In genomic region chr7:27329326-27329947, GRCm38 (mm10) we compare ENCODE assay signal across 8 mouse cellular contexts. TPM values are rescaled to one million over a fixed set of nuclear protein-coding genes. Genes with fewer than 3 reads are reported as not detected.
DNase-seq lines count a peak whose midpoint lies in the region; ATAC-seq lines count a peak whose summit lies in the region.

No protein-coding gene starts in this region.

- 6% methylated on average over 45 of the region's 45 CpGs for WGBS in intestine, embryonic 16.5 days
- 3% methylated on average over 45 of the region's 45 CpGs for WGBS in limb, embryonic 11.5 days
- 5% methylated on average over 45 of the region's 45 CpGs for WGBS in midbrain, embryonic 12.5 days

- H3K27me3 ChIP-seq in intestine, embryonic 16.5 days (replicated peaks; ENCODE audit: control insufficient read depth, insufficient read depth, low read length) = peaks cover 37% of the 10 kb centered on the region
- H3K27me3 ChIP-seq in limb, embryonic 11.5 days (ENCODE audit: control insufficient read depth, insufficient read depth, low read length) = peaks cover 87% of the 10 kb centered on the region
- H3K27me3 ChIP-seq in midbrain, embryonic 12.5 days = peaks cover 100% of the 10 kb centered on the region

- peak overlapping the region; percentile 63 for H3K9ac ChIP-seq in intestine, embryonic 16.5 days (ENCODE audit: low read depth, low read length)
- no peak overlapping the region for H3K9ac ChIP-seq in limb, embryonic 11.5 days (ENCODE audit: low read length)
- no peak overlapping the region; the same call in 1 of the 2 replicates for H3K9ac ChIP-seq in midbrain, embryonic 12.5 days (replicated peaks)

- intact Hi-C loops in gastrocnemius, postnatal 36 days (cut with DNase I) = loop anchor here (1.0 kb wide), 1 partner anchor 27 kb away; no protein-coding TSS in a partner anchor

- 0 out of 2 replicates have a peak, but pooled peaks cover 2% of the 10 kb centered on the region for H3K36me3 ChIP-seq in intestine, embryonic 16.5 days (ENCODE audit: control insufficient read depth, insufficient read depth, low read length)
- no peaks in the 10 kb centered on the region for H3K36me3 ChIP-seq in limb, embryonic 11.5 days (ENCODE audit: control insufficient read depth, insufficient read depth, low read length)
- H3K36me3 ChIP-seq in midbrain, embryonic 12.5 days = no peaks in the 10 kb centered on the region

- peaks cover 47% of the 10 kb centered on the region for H3K4me1 ChIP-seq in intestine, embryonic 16.5 days (ENCODE audit: control insufficient read depth, insufficient read depth, low read length)
- peaks cover 20% of the 10 kb centered on the region for H3K4me1 ChIP-seq in limb, embryonic 11.5 days (ENCODE audit: control insufficient read depth, insufficient read depth, low read length)
- peaks cover 47% of the 10 kb centered on the region for H3K4me1 ChIP-seq in midbrain, embryonic 12.5 days

- H3K4me2 ChIP-seq in intestine, embryonic 16.5 days (ENCODE audit: low read depth, low read length) = peak overlapping the region; percentile 88
- peak overlapping the region; percentile 37 for H3K4me2 ChIP-seq in limb, embryonic 11.5 days (ENCODE audit: low read depth, severe bottlenecking)
- H3K4me2 ChIP-seq in midbrain, embryonic 12.5 days (replicated peaks) = peak overlapping the region; percentile 50

- no peaks in the 10 kb centered on the region for H3K9me3 ChIP-seq in intestine, embryonic 16.5 days (ENCODE audit: control insufficient read depth, low read length)
- H3K9me3 ChIP-seq in limb, embryonic 11.5 days (ENCODE audit: control insufficient read depth, low read length) = peaks cover 4% of the 10 kb centered on the region; the same call in 1 of the 2 replicates
- no peaks in the 10 kb centered on the region for H3K9me3 ChIP-seq in midbrain, embryonic 12.5 days

- no peak overlapping the region for H3K27ac ChIP-seq in intestine, embryonic 16.5 days (ENCODE audit: low read length)
- H3K27ac ChIP-seq in limb, embryonic 11.5 days (replicated peaks; ENCODE audit: low read depth, low read length) = no peak overlapping the region
- no peak overlapping the region for H3K27ac ChIP-seq in midbrain, embryonic 12.5 days (replicated peaks)

- DNase-seq in gastrocnemius, postnatal 36 days = peak; percentile 82 to 89
- peak; percentile 92 for DNase-seq in limb, embryonic 11.5 days (ENCODE audit: low spot score)
- peak; percentile 71 for DNase-seq in spleen, adult 12 weeks (ENCODE audit: low spot score)
- no peak for DNase-seq in c-Kit-positive CD71-positive TER-119-positive erythroid progenitor cells, embryonic 14.5 days (ENCODE audit: low spot score)

- peak; percentile 83 for ATAC-seq in activated CD4-positive, CD25-positive, alpha-beta regulatory T cell, adult 4 months
- peak; percentile 47 for ATAC-seq in common myeloid progenitor, adult 5-6 weeks (replicated peaks; ENCODE audit: low read depth, poor library complexity, severe bottlenecking)
- peak; percentile 15; the same call in 1 of the 2 replicates for ATAC-seq in intestine, embryonic 16.5 days
- ATAC-seq in limb, embryonic 11.5 days (ENCODE audit: insufficient number of reproducible peaks, low FRiP score, low TSS enrichment, low read depth) = 0 out of 2 replicates have a peak, but pooled peaks have one; percentile 6
- peak; percentile 25; the same call in 1 of the 2 replicates for ATAC-seq in midbrain, embryonic 12.5 days (ENCODE audit: low FRiP score, low read depth)

- H3K4me3 ChIP-seq in intestine, embryonic 16.5 days (ENCODE audit: low read length) = peak overlapping the region; percentile 35
- peak overlapping the region; percentile 17; the same call in 1 of the 2 replicates for H3K4me3 ChIP-seq in limb, embryonic 11.5 days (ENCODE audit: low read depth, low read length)
- peak overlapping the region; percentile 26; the same call in 1 of the 2 replicates for H3K4me3 ChIP-seq in midbrain, embryonic 12.5 days

RNA-seq across cellular contexts. Expression of gene Ltbp4, which starts 8.1 kb away (rescaled TPM):
- 1 to 10 TPM in 1 of 2 experiments, under 1 TPM in 1; 0.94 to 1.3 TPM for polyA plus RNA-seq in activated CD4-positive, CD25-positive, alpha-beta regulatory T cell, adult 4 months (2017; shearing (Covaris generic))
- 0.44 TPM in 1 of 2 replicates, not detected in the other for total RNA-seq in common myeloid progenitor, adult 5-6 weeks (2017)
- total RNA-seq in gastrocnemius, postnatal 36 days (2021) = 10 to 100 TPM; 62.1 to 65.3 TPM
- polyA plus RNA-seq in intestine, embryonic 16.5 days (2015; fragmentation: Nextera tagmentation; extraction: Ambion mirVana) = 70.2 and 79.2 TPM in 2 replicates
- polyA plus RNA-seq in limb, embryonic 11.5 days (2014; fragmentation: Nextera tagmentation; extraction: Ambion mirVana) = 10.8 and 14.0 TPM in 2 replicates
- polyA plus RNA-seq in midbrain, embryonic 12.5 days (2016; fragmentation: Nextera tagmentation; extraction: Ambion mirVana) = 10.1 and 10.2 TPM in 2 replicates

RNA-seq across cellular contexts. Expression of gene Shkbp1, which starts 26.4 kb away (rescaled TPM):
- polyA plus RNA-seq in activated CD4-positive, CD25-positive, alpha-beta regulatory T cell, adult 4 months (2017; shearing (Covaris generic)) = 10 to 100 TPM; 48.9 to 66.0 TPM
- 18.4 and 25.8 TPM in 2 replicates for total RNA-seq in common myeloid progenitor, adult 5-6 weeks (2017)
- 1 to 10 TPM; 1.7 to 2.1 TPM for total RNA-seq in gastrocnemius, postnatal 36 days (2021)
- polyA plus RNA-seq in intestine, embryonic 16.5 days (2015; fragmentation: Nextera tagmentation; extraction: Ambion mirVana) = 35.6 and 37.8 TPM in 2 replicates
- polyA plus RNA-seq in limb, embryonic 11.5 days (2014; fragmentation: Nextera tagmentation; extraction: Ambion mirVana) = 46.5 and 50.9 TPM in 2 replicates
- polyA plus RNA-seq in midbrain, embryonic 12.5 days (2016; fragmentation: Nextera tagmentation; extraction: Ambion mirVana) = 77.3 and 78.1 TPM in 2 replicates

RNA-seq across cellular contexts. Expression of gene Gm20479, which starts 27.8 kb away (rescaled TPM):
- polyA plus RNA-seq in activated CD4-positive, CD25-positive, alpha-beta regulatory T cell, adult 4 months (2017; shearing (Covaris generic)) = 1 to 10 TPM; 1.4 to 3.3 TPM
- 2.2 TPM in 1 of 2 replicates, not detected in the other for total RNA-seq in common myeloid progenitor, adult 5-6 weeks (2017)
- not detected for total RNA-seq in gastrocnemius, postnatal 36 days (2021)
- polyA plus RNA-seq in intestine, embryonic 16.5 days (2015; fragmentation: Nextera tagmentation; extraction: Ambion mirVana) = 1.6 TPM in 1 of 2 replicates, not detected in the other
- polyA plus RNA-seq in limb, embryonic 11.5 days (2014; fragmentation: Nextera tagmentation; extraction: Ambion mirVana) = 0.52 TPM in 1 of 2 replicates, not detected in the other
- polyA plus RNA-seq in midbrain, embryonic 12.5 days (2016; fragmentation: Nextera tagmentation; extraction: Ambion mirVana) = 0.87 TPM in 1 of 2 replicates, not detected in the other

Comparison
In these comparisons a context has a peak if more than half of its experiments do, and no peak if none do; other contexts are left out.
1. ATAC-seq: peak in every context shown above with its lines; median percentile 83 in activated CD4-positive, CD25-positive, alpha-beta regulatory T cell, adult 4 months; 47 in common myeloid progenitor, adult 5-6 weeks; 25 in midbrain, embryonic 12.5 days; 15 in intestine, embryonic 16.5 days; 6 in limb, embryonic 11.5 days.
2. H3K4me2 ChIP-seq: peak in every context shown above with its lines; median percentile 88 in intestine, embryonic 16.5 days; 50 in midbrain, embryonic 12.5 days; 37 in limb, embryonic 11.5 days.